In the genomic region with DNA sequence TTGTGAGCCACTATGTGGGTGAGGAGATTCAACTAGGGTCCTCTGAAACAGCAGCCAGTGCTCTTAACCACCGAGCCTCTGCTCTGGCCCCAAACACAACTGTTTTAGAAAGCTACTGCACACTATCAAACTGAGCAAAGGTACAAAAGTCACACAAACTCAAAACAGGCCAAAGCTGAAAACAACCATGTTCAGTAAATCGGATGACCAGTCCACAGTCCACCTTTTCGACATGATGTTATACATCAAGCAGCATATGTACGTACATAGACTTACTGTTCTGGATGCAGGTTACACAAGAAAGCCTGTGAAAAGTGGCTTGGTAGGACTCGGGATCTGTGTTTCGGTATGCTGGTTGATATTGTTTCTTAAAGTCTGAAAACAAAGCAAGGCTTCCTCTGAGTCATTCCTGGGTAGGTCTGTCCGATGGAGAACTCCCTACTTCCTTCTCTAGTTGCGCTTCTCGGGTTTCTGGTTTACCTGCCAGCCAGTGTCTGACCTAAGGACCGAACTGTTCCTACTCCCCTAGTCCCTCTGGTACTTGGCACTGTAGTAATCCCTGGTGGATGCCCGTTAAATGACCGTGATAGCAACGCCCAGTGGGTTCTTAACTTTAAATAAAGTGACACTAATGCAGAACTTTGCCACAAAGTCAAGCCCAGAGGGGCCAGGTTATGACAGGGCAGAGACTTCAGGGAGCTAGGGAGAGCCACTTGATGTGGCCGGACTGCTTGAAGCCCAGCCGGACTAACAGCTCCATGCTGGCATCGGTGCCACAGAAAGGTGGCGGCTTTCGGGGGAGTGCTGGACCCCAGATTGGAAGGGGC, we compare ENCODE assay signal across 1 mouse cellular context.
TF ChIP-seq lines count a peak whose summit lies in the region.

No protein-coding gene starts in this region.

TF ChIP-seq in CH12.LX, 34 proteins besides CTCF, POLR2A, EP300 and RAD21:
- TF ChIP-seq CHD1 (IDR thresholded peaks at IDR 0.05; ENCODE audit: low read depth, low read length), result 0 out of 2 replicates have a peak, but pooled peaks have one; percentile 36
- TF ChIP-seq USF2 (conservative IDR thresholded peaks at IDR 0.05; ENCODE audit: low read depth, low read length), result no peak
- peak; percentile 8 for TF ChIP-seq SIN3A (IDR thresholded peaks at IDR 0.05; ENCODE audit: low read length)
- peak; percentile 7; the same call in 1 of the 2 replicates for TF ChIP-seq ZMIZ1 (IDR thresholded peaks at IDR 0.05; ENCODE audit: low read depth, low read length)
- 0 out of 2 replicates have a peak, but pooled peaks have one; percentile 10 for TF ChIP-seq JUND (conservative IDR thresholded peaks at IDR 0.05; ENCODE audit: low read depth, low read length)
- TF ChIP-seq IRF4 (IDR thresholded peaks at IDR 0.05; ENCODE audit: low read depth, low read length), result 0 out of 2 replicates have a peak, but pooled peaks have one; percentile 11
